Mouse (Mus musculus): ENCODE data around the gene Nodal.
A peak's percentile ranks its signal among the peaks of the same experiment; 100 is the strongest.

Gene Nodal

DNA sequence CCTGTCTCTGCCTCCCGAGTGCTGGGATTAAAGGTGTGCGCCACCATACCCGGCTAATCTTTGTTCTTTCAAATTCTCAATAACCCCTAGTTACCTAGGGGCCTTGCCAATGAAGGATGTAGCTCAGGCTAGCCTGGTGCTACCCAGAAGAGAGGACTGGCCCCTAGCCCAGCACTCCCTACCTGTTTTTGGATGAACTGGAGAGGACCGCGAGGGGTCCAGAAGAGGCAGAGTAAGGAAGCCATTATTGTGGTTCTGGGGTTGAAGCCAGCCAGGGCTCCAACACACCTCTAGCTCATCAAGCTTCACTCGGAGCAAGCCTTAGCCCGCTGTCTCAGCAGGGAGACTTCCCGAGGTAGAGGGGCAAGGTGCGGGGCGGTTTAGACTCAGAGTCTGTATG lies at the start of gene Nodal:
Nodal (plus strand) TSS at position 301 of the 400 bp plus-strand sequence.
- no peak for DNase-seq (ENCODE audit: low read depth, low spot score)

DNA sequence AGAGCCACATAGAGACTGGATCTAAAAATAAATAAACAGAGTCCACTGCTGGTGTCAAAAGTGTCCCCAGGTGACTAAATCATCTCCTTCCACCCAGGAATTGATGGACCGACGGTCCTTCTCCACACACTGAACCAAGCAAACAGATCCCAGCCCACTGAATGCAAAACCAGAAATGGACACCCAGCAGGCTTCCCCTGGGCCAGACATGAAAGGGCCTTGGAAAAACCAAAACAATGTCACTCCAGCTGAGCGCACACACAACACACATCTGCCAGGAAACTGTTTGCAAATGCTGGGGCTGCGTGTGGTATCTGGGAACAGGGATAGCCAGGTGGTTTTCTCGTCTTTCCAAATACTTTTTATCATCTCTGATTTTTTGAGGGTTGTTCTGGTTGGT lies 48.0 kb upstream of the Nodal start:
- DNase-seq (ENCODE audit: low read depth, low spot score) = peak; percentile 31

DNA sequence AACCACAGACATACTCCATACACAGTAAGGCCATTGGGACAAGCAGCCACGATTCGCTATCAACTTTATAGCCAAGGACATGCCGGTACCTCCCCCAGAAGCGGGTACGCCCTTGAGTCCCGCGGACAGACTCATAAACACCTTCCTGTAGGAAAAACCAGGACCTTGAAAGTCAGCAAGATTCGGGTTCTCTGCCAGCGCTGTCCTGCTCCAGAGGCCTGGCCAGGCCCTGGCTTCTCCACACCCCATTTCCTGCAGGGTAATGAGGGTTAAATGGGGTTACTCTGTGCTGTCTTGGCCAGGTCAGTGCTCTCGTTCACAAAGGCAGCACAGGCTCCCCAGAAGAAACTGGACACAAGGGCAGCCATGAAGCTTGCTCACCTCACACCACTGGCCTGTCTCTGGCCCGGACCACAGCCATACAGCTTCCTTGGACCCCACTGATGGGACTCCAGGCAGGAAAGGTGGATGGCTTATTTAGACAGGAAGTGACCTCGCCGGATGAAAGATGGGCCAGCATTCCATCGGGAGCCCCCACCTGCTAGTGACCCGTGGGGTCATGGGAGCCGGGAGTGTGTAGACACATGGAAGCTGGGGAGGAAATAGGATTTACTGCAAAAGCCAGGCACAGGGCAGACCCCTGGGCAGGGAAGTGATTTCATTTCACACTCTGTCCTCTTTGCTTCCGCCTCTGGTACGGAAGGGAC lies 47.3 kb upstream of the Nodal start:
- no peak for DNase-seq (ENCODE audit: low read depth, low spot score)

DNA sequence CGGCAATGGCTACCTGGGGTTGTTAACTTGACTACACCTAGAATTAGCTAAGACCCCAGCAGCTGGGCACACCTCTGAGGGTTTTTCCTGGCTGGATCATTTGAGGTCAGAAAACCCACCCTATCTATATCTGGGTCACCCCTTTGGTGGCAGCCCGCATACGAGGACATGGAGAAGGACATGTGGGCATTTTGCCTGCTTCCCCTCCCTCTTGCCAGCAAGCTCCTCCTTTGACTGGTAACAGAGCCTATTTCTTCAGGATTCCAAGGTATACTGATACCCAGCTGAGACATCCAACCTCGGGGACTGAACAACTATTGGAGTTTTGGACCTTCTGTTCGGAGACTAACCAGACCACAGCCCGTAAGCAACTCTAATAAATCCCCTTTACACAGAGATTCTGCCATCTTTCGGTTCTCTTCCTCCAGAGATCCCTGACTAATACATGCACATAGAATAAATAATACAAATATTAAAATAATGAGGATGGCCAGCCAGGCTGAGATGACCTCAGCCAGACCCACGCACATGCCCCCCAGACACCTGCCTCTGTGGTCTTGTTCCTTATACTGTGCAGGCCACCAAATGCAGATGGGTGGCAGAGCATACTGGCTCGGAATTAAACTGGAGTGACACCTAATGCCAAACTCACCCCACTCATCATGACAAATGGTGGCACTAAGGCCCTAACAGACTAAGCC lies 45.7 kb upstream of the Nodal start:
- DNase-seq (ENCODE audit: low read depth, low spot score) = no peak

DNA sequence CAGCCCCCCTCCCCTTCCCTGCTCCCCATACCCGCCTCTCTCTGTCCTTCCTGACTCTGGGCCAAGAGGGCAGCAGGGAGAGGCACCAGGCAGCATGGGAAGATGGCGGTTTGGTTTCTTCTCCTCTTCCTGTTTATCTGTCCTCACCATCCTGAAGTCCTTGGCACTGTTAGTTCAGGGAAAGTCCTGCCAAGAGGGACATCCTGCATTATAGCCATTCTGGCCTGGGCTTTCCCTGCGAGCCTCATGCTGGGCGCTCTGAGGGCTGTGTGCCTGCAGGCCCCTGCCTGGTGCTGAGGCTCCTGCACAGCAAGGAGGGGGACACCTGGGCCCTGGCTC lies 45.2 kb upstream of the Nodal start:
- no peak for DNase-seq (ENCODE audit: low read depth, low spot score)

DNA sequence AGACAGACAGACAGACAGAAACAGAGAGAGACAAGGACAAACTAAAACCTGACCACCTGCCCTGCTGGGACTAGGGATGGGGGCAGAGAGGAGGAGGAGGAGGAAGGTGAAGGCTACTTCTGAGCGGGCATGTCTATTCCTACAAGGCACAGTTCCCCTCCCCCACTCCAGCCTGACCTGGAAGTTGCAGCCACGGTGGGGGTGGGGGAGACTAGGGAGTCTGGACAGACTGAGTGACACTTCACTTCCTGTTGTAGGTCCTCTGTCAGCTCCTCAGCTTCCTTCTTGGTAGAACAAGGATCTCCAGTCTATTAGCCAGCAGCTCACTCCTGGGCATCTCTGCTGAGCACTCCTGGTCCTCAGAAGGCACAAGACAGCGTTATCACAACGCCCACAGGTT lies 43.7 kb upstream of the Nodal start:
- no peak for DNase-seq (ENCODE audit: low read depth, low spot score)

DNA sequence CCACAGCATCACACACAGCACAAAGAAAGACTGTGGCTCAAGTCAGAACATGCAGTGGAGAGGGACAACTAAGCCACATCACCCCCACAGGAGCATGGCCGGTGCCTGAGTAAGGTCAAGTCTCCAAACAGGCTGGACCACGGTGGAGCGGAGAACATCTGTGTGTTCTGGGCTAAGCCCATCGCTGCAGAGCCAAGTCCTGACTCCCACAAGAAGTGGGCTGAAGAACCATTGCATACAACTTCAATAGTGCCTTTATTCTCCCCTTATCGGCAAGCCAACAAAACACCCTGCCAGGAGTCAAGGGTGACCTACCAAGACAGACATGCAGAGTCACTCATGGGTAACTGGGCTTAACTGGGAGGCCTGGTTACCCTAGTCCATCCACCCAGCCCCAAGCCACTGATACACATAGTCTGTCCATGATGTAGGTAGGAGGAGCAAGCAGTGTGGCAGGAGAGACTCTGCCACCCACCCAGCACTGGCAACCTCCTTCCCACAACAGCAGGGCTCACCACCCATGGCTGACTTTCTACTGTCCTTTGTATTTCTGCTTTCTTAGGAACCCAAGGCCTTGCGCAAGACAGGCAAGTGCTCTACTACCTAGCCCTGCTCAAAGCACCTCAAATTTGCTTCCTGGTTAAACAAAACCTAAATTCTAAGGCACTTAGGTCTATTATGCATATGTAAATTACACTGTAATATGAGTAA lies 42.8 kb upstream of the Nodal start:
- peak; percentile 69 for DNase-seq (ENCODE audit: low read depth, low spot score)

DNA sequence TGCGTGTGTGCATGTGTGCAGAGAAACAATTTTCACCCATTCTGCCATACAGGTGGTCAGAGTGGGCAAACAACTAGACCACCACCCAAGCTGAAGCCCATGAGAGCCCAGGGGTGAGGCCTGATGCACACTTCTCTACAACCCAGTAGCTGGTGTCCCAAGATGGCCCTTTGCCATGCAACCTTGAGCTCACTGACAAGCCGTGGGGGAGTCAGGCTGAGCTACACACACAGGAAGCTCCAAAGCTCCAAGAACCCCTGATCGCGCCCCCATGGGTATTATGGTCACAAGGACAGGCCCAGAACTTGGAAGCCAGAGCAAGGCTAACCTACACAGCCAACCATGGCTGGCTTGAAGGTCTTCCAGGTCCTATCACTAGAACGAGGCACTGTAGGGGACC lies 39.7 kb upstream of the Nodal start:
- no peak for DNase-seq (ENCODE audit: low read depth, low spot score)

DNA sequence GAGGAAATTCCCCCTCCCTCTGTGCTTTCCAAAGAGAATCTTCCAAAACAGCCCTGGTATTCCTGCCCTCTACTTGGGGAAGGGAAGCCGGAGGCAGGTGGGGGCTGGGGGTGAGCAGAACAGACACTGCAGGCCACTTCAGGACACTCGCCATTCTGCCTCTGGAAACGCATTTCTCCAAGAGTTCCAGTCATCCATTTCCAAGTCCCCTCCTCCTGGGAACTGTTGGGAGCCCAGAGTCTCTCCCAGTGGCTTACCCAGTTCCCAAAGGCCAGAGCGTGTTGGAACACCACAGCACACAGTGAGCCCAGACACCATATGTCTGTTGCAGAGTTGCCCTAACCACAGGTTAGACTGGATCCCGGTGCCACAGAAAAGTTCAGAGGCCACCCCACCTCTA lies 39.1 kb upstream of the Nodal start:
- no peak for DNase-seq (ENCODE audit: low read depth, low spot score)

DNA sequence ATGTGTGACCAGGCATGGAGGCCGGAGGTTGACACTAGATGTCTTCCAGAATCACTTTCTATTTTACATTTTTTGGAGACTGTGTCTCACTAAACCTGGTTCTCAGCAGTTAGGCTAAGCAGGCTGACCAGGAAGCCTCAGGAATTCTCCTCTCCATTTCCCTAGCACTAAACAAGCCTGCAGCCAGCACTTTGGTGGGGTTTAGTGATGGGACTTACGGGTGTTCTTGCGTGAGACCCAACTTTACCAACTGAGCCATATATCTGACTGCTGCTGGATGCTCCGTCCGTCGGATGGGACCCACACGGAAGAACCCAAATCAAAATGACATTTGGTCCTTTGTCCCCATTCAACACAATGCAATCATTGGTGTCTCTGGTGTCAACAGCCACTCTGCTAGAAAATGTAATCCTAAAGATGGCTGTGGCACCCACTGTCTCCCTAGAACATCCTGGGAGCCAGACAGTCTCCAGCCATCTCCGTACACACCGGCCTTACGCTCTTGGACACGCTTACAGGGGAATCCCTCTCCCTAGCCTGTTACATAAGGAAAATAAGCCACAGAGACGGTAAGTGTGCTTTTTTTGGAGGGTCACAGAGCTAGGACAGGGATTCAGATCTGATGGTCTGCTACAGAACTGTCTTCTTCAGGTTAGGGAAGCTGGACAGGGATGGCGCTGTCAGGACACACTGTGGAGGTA lies 38.3 kb upstream of the Nodal start:
- no peak for DNase-seq (ENCODE audit: low read depth, low spot score)

DNA sequence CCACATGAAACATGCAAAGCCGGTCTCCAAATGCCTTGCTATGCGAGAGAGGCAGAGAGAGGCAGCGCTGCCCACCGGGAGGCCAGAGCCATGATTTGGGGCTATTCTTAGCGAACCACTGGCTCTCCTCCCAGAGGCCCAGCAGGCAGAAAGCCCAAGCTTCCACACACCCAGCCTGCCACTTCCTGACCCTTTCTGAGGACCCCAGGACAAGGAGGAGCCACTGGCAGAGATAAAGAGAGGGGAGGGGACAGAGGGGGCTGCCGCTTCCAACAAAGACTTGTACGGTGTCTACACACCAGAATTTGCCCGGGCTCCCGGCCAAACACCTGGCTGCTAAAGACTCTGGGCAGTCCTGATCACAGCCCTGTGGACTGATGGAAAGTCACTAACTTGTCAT lies 37.6 kb upstream of the Nodal start:
- DNase-seq (ENCODE audit: low read depth, low spot score) = no peak

DNA sequence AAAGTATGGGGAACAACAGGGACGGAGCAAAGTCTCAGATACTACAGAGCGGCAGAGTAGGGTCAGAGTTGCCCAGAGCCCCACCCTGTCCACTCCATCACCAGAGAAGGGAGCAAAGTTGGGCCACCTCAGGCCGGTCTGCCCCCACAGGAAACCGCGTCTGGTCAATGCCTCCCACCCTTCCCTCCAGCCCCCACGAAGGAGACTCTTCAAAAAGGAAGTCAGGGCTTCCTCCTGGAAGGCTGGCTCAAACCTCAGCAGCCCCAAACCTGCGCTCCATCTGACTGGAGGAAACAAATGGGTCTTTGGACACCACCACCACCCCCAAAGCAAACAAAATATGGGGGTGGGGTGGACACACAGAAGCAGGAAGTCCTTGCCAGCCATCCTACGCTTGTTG lies 35.9 kb upstream of the Nodal start:
- no peak for DNase-seq (ENCODE audit: low read depth, low spot score)

DNA sequence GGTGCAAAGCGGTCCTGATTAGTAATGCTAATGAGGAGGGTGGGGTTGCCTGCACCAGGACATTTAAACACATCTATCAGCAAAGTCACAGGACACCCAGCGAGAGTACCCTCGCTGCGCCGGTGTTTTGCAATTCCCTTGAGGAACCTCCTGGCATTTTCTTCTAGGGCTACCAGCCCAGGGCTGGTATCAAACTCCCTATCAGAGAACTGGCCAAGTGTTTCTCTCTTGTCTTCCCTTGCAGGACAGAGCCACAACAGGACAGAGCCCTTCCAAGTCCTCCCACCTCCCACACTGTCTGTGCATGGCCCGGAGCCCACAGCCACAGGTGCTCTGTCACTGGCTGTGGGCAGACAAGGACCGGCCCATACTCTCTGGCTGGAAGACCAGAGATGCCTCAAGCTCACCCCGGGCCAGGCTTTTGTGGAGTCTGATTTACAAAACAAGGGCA lies 35.5 kb upstream of the Nodal start:
- DNase-seq (ENCODE audit: low read depth, low spot score) = peak; percentile 83

DNA sequence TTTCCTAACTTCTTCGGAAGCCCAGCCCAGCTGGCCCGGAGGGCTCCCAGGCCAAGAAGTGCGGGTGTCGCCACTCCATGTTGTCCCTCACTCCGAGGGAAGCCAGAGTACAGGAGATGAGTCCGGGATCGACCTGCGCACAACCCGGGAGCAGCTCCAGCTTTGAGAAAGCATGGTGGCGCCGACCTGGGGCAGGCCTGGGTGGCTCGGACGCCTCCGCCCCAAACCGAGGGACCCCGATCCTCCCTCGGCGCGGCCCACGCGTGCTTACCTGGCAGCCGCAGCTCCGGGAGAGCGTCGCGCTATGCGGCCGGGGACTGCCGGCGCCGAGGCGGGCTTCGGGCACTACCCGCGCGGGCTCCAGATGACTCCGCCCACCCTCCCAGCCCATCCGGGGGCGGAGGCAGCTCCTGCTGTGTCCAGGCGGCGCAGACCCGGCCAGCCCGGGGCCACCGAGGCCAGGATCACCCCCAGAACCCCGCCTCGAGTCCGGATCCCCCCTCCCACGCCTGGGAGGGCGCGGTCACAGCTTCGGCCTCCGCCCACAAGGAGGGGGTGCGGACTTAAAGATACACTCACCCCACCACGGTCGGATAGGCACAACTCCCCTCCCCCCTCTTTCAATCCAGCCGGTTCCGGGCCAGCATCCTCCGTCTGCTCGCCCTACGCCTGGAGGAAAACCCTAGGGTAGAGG lies 34.6 kb upstream of the Nodal start, which contains the start of gene Pald1:
Pald1 (minus strand) TSS at position 510 of the 694 bp plus-strand sequence.
- DNase-seq (ENCODE audit: low read depth, low spot score) = peak; percentile 86

DNA sequence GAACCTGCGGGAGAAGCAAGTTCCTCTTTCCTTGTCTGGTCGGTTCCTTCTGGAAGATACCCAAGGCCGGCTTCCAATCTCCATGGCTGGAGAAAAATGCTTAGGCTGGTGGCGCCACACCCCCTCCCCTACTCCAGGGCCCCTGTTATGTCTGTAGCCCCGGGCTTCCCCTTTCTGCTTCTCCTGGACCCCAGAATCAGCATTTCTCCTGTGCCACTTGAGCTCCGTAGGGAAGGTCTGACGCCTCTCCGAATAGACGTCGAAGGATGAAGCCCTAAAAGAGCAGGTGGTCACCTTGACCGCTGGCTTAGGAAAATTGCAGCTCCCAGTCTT lies 34.1 kb upstream of the Nodal start:
- no peak for DNase-seq (ENCODE audit: low read depth, low spot score)

DNA sequence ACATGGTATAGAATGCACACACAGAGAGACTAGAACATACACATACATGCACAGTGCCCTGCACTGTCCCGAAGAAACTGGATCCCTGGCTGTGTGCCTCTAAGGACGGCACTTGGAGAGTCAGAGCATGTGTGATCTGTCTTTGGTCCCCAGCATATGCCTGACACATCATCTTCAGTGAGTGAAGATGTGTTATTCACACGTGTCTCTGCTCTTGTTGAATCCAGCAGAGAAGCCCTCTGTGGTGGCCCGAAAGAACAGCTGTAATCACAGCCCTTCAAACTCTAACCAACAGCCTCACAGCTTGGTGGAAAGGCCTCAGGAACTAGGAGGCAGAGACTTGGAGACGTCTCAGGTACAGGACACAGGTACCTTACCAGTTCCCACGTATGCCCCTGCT lies 32.6 kb upstream of the Nodal start:
- no peak for DNase-seq (ENCODE audit: low read depth, low spot score)

DNA sequence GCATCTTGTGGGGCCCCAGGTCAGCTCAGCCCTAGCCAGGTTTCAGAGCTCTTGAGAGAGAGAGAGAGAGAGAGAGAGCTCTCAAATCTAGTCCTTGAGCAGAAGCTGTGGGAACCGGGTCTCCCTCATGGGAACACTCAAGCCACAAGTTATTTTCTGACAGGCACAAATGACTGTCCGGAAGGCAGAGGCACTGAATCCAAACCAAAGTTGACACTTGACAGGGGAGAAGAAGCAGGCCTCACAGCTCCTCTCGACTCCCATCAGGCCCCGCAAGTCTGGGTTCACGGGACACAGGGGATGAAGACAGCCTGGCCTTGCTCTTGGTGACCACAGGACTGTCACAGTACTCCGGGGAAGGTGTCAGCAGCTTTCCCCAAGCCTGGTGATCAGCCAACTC lies 31.5 kb upstream of the Nodal start:
- no peak for DNase-seq (ENCODE audit: low read depth, low spot score)

DNA sequence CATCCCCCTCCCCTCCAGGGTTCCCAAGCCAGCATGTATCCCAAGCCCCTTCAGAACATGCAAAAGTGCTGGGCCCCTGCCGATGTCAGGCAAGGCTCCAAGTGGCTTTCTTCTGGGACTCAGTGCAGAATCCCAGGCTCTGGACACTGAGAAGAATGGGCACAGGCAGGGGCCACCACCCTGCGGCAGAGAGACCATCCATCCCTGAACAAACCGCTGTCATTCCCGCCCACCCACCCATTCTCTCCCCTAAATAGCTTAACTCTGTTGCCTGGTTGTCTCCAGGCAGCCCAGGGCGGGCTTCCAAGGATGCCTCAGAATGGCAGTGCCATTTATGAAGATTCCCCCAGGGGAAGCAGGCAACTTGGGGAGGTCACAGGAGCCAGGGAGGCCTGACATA lies 28.8 kb upstream of the Nodal start:
- no peak for DNase-seq (ENCODE audit: low read depth, low spot score)

DNA sequence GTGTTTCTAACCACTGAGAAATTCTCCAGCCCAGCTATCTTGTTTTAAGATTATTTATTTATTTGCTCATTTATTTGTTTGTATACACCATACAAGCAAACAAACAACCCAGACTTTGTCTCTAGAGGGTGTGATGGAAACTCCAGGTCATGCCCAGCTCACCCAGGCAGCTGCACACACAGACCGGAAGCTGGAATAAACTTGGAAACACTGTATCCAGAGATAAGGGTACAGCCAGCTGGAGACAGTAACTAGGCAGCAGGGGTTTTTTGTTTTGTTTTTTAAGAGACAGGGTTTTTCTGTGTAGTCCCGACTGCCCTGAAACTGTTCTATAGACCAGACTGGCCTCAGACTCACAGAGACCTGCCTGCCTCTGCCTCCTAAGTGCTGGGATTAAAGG lies 27.6 kb upstream of the Nodal start:
- no peak for DNase-seq (ENCODE audit: low read depth, low spot score)

DNA sequence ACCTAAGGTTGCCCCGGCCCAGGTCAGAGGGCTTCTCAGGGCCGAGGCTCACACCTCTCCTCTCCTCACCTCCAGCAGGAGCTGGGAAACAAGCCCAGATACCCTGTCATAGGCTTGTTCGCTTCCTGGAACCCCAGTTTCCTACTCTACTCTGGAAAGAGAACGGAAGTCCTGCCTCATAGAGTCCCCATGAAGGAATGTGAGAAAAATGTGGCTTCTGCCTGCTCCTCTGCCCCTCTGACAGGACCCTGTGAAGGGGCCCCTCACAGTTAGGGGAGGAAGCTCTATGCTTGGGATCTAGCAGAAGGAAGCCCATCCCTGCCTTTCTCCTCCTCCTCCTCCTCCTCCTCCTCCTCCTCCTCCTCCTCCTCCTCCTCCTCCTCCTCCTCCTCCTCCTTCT lies 25.2 kb upstream of the Nodal start:
- no peak for DNase-seq (ENCODE audit: low read depth, low spot score)

DNA sequence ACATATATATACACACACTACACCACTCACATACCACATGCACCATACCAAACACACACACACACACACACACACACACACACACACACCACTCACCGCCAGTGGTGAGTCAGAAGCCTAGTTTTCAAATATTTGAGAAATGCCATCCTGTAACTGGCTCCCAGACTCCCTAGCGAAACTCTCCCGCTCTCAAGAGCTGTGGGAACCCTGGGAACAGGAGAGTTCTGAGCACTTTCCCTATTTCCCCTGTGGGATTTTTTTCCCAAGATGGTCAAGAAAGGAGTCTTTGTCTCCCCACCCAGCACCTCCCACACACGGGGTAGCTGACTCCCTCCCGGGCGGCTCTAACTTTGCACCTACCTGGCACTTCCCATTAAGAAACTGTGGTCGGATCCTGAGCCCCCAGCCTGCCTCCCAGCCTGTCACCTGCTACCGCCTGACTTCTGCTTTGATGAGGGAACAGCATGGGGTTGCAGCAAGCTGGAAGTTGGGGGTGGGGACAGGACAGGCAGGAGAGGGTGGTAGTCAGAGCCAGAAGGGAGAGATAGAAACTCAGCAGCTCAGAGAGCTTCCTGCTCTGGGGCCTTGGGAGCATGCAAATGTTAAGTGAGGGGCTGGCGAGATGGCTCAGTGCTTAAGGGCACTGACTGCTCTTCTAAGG lies 23.2 kb upstream of the Nodal start:
- peak; percentile 55 for DNase-seq (ENCODE audit: low read depth, low spot score)

Measured in R1 (cell line).